Mouse (Mus musculus): ENCODE data around the gene Ctrb1. TPM values are rescaled to one million over a fixed set of nuclear protein-coding genes. Genes with fewer than 3 reads are reported as not detected.
"Not testable (repeated sequence)": the region's sequence is repeated elsewhere in the genome, so short reads cannot be mapped to it uniquely, and the experiment has no call there.

The Ctrb1 gene
- polyA plus RNA-seq, 1 experiment from 2014 or later, result not detected

DNA sequence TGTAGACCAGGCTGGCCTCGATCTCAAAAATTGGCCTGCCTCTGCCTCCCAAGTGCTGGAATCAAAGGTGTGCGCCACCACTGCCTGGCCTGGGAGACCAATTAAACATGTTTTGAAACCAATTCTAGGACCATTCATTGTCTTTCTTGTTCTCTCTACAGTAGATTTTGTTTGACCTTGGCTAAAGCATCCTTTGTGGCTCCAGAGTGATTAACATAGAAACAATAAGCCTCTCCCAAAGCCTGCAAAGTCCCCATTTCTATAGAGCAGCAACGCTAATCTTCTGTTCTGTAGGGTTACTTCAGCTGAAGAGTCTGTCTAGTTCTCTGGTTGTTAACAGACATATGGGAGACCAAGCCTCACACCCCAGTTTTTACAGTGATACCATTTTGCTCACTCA, 40.2 kb downstream of the Ctrb1 start:
- H3K4me3 ChIP-seq (ENCODE audit: low read depth, low read length), result no peak overlapping the region
- WGBS, result 69% methylated on average over 3 of the region's 3 CpGs
- no peak overlapping the region for H3K9ac ChIP-seq (replicated peaks; ENCODE audit: low read depth, low read length)
- H3K27ac ChIP-seq (ENCODE audit: low read depth, low read length), result no peak overlapping the region
- ATAC-seq (ENCODE audit: low read depth), result no peak
- no peaks in the 10 kb centered on the region for H3K9me3 ChIP-seq (ENCODE audit: control insufficient read depth, low read length)
- H3K36me3 ChIP-seq (ENCODE audit: control insufficient read depth, insufficient read depth, low read length), result no peaks in the 10 kb centered on the region
- no peak overlapping the region for H3K4me2 ChIP-seq (ENCODE audit: low read depth, low read length)
- H3K27me3 ChIP-seq (ENCODE audit: control insufficient read depth, insufficient read depth, low read length), result no peaks in the 10 kb centered on the region
- H3K4me1 ChIP-seq (ENCODE audit: control insufficient read depth, insufficient read depth, low read length), result no peaks in the 10 kb centered on the region

DNA sequence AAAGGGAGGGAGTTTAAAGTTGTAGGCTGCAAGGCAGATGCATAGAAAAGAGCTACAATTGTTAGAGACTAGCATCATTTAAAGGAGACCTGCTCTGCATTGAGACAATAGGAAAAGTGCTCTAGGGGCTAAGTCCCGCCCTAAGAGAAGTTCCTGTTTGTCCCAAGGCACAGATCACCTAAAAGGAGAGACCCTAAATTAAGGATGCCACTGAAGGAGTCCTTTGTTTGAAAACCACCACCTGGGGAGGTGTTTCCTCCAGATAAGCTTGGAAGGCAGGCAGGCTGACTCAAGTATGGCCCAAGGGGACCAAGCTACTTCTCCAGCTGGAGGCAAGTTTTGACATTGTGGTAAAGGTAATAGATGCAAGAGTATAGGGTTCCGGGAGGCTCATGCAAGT, 42.0 kb downstream of the Ctrb1 start:
- Histone ChIP-seq H3K9me3 (ENCODE audit: control insufficient read depth, low read length) (no peaks in the 10 kb centered on the region), H3K36me3 (ENCODE audit: control insufficient read depth, insufficient read depth, low read length) (no peaks in the 10 kb centered on the region), H3K4me1 (ENCODE audit: control insufficient read depth, insufficient read depth, low read length) (0 out of 2 replicates have a peak, but pooled peaks cover 3% of the 10 kb centered on the region), H3K27ac (ENCODE audit: low read depth, low read length) (no peak overlapping the region), H3K9ac (replicated peaks; ENCODE audit: low read depth, low read length) (no peak overlapping the region), H3K4me3 (ENCODE audit: low read depth, low read length) (no peak overlapping the region), H3K4me2 (ENCODE audit: low read depth, low read length) (no peak overlapping the region), H3K27me3 (ENCODE audit: control insufficient read depth, insufficient read depth, low read length) (no peaks in the 10 kb centered on the region)
- no peak for ATAC-seq (ENCODE audit: low read depth)
- WGBS, result 53% methylated on average over 2 of the region's 2 CpGs

DNA sequence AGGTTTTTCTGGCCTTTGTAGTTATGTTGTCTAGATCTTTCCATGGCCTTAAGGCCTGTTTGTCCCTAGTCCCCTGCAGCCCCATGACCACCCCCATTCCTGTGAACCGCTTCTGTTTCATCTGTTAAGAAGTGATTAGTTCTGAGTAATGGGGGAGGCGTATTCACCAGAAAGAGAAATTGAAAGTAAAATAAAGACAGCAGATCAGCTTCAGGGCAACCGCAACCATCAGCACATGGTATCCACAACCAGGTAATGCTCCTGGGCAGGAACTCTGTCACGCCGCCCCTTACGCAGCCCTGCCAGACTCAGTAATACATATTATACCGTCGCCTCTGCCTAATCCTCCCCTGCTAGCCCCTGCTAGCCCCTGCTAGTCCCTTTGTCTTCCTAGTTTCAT, 45.1 kb downstream of the Ctrb1 start:
- Histone ChIP-seq H3K36me3 (ENCODE audit: control insufficient read depth, insufficient read depth, low read length) (no peaks in the 10 kb centered on the region), H3K4me2 (ENCODE audit: low read depth, low read length) (no peak overlapping the region), H3K9ac (replicated peaks; ENCODE audit: low read depth, low read length) (no peak overlapping the region), H3K9me3 (ENCODE audit: control insufficient read depth, low read length) (no peaks in the 10 kb centered on the region), H3K4me3 (ENCODE audit: low read depth, low read length) (no peak overlapping the region), H3K27ac (ENCODE audit: low read depth, low read length) (no peak overlapping the region), H3K27me3 (ENCODE audit: control insufficient read depth, insufficient read depth, low read length) (no peaks in the 10 kb centered on the region), H3K4me1 (ENCODE audit: control insufficient read depth, insufficient read depth, low read length) (peaks cover 8% of the 10 kb centered on the region; the same call in 1 of the 2 replicates)
- WGBS, result over 99% methylated on average over 8 of the region's 8 CpGs
- ATAC-seq (ENCODE audit: low read depth), result no peak

DNA sequence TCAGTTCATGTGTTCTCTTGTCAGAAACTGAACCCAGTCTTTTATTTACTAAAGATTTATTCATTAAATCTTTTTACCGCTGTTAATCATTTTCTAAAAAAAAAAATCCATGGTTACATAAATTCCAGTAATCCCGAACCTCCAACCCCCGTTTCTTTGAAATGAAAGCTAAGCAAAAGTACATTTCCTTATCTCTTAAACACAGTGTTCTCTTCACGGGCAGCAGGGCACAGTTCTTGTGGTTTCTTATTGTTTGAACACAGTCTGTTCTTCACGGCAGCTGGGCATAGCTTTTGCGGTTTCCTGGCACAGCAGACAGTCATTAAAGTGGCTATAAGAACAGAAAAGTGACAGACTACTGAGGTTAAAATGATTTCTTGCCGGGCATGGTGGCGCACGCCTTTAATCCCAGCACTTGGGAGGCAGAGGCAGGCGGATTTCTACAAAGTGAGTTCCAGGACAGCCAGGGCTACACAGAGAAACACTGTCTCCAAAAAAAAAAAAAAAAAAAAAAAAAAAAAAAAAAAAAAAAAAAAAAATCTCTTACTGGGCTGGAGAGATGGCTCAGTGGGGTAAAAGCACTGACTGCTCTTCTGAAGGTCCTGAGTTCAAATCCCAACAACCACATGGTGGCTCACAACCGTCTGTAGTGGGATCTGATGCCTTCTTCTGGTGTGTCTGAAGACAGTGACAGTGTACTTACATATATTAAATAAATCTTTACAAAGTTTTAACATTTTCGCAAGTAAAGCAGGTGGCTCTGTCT, 46.3 kb downstream of the Ctrb1 start:
- H3K27me3 ChIP-seq (ENCODE audit: control insufficient read depth, insufficient read depth, low read length); H3K9me3 ChIP-seq (ENCODE audit: control insufficient read depth, low read length); H3K36me3 ChIP-seq (ENCODE audit: control insufficient read depth, insufficient read depth, low read length); H3K4me1 ChIP-seq (ENCODE audit: control insufficient read depth, insufficient read depth, low read length); ATAC-seq (ENCODE audit: low read depth): not testable (repeated sequence)
- H3K4me3 ChIP-seq (ENCODE audit: low read depth, low read length), result peak overlapping the region; percentile 93
- H3K9ac ChIP-seq (replicated peaks; ENCODE audit: low read depth, low read length), result peak overlapping the region; percentile 88; the same call in 1 of the 2 replicates
- H3K27ac ChIP-seq (ENCODE audit: low read depth, low read length), result 0 out of 2 replicates have a peak overlapping the region, but pooled peaks have one; percentile 16
- WGBS, result 60% methylated on average over 12 of the region's 12 CpGs
- H3K4me2 ChIP-seq (ENCODE audit: low read depth, low read length), result peak overlapping the region; percentile 64

DNA sequence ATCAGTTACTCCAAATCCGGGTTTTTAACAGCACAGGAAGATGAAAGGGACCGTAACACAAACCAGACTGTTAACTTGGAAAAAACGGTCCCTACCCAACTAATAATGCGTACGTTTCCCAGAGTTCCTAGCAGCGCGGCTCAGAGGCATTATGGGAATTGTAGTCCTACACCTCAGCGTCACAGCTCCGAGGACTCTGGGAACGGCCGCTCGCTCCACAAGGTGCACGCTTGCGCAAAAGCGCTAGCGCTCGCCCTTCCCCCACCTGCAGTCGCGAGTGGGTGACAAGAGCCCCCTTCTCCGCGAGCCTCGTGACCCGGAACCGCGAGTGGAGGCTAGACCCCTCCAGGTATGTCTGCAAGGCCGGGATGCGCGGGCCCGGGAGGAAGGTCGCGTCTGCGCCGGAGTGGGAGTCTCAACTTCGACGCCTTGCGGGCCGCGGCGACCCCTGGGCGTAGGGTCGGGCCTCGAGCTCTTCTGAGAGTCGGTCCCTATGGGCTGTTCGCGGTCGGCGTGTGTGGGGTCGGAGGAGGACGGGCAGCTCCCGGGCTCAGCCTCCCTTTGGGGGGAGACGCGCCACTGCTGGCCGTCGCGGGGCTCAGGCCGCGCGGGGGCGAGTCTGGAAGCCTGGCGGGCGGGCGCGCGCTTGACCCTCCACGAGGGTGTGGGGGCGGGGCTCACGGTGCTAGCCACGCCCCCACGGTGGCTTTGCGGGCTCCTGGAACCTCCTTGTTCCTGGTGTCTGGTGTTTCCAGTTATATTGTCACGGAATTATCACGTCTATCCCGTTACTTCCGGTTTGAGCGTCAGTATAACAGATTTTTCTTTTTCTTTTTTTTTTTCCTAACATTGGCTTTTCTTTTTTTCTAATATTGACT, 47.3 kb downstream of the Ctrb1 start, which contains the start of gene Zfp1:
Zfp1 (plus strand) TSS at position 138 of the 878 bp plus-strand sequence.
- WGBS, result under 1% methylated on average over 72 of the region's 75 CpGs
- H3K9me3 ChIP-seq (ENCODE audit: control insufficient read depth, low read length), result no peaks in the 10 kb centered on the region
- H3K27ac ChIP-seq (ENCODE audit: low read depth, low read length), result peak within 1 kb of the TSS; percentile 94
- H3K4me3 ChIP-seq (ENCODE audit: low read depth, low read length), result peak within 1 kb of the TSS; percentile 93
- H3K4me1 ChIP-seq (ENCODE audit: control insufficient read depth, insufficient read depth, low read length), result peaks cover 8% of the 10 kb centered on the region; the same call in 1 of the 2 replicates
- no peaks in the 10 kb centered on the region for H3K36me3 ChIP-seq (ENCODE audit: control insufficient read depth, insufficient read depth, low read length)
- no peaks in the 10 kb centered on the region for H3K27me3 ChIP-seq (ENCODE audit: control insufficient read depth, insufficient read depth, low read length)
- H3K9ac ChIP-seq (replicated peaks; ENCODE audit: low read depth, low read length), result peak within 1 kb of the TSS; percentile 88
- H3K4me2 ChIP-seq (ENCODE audit: low read depth, low read length), result peak within 1 kb of the TSS; percentile 64
- ATAC-seq (ENCODE audit: low read depth), result peak; percentile 98

DNA sequence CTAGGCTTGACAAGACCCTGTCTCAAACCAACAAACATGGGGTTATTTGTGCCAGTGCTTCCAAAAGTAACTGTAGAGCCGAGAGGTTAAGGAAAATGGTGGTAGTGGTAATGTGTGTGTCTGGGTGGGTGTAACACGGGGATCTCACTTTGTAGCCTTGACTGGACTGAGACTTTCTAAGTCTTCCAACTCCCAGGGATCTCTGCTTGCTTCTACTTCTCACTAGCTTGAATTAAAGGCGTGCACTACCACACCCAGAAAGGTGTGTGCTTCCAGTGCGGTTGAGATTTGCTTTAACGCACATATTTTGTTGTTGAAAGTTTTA, 47.9 kb downstream of the Ctrb1 start:
- no peak overlapping the region; the same call in 1 of the 2 replicates for H3K27ac ChIP-seq (ENCODE audit: low read depth, low read length)
- H3K9ac ChIP-seq (replicated peaks; ENCODE audit: low read depth, low read length), result peak overlapping the region; percentile 88; the same call in 1 of the 2 replicates
- peaks cover 8% of the 10 kb centered on the region; the same call in 1 of the 2 replicates for H3K4me1 ChIP-seq (ENCODE audit: control insufficient read depth, insufficient read depth, low read length)
- WGBS, result 13% methylated on average over 5 of the region's 5 CpGs
- no peaks in the 10 kb centered on the region for H3K36me3 ChIP-seq (ENCODE audit: control insufficient read depth, insufficient read depth, low read length)
- peak overlapping the region; percentile 64 for H3K4me2 ChIP-seq (ENCODE audit: low read depth, low read length)
- H3K4me3 ChIP-seq (ENCODE audit: low read depth, low read length), result peak overlapping the region; percentile 93
- no peaks in the 10 kb centered on the region for H3K27me3 ChIP-seq (ENCODE audit: control insufficient read depth, insufficient read depth, low read length)
- peak; percentile 32 for ATAC-seq (ENCODE audit: low read depth)
- no peaks in the 10 kb centered on the region for H3K9me3 ChIP-seq (ENCODE audit: control insufficient read depth, low read length)

DNA sequence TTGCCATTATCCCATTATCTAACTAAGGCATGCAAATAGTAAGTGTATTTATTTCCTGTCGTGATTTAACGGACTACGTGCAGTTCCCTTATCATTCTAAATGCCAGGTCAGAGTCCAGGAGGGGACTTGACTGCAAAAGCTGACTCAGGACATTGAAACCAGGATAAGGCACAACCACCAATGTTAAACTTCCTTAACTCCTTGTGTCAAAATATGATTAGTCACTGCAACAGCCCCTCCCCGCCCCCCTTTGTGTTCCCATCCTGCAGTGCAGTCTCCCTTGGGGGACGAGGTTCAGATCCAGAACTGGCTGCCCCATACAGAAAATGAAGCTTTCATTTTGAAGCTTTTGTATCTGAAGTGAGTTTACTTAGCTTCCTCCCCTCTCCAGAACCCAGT, 48.3 kb downstream of the Ctrb1 start:
- no peak for ATAC-seq (ENCODE audit: low read depth)
- peak overlapping the region; percentile 93; the same call in 1 of the 2 replicates for H3K4me3 ChIP-seq (ENCODE audit: low read depth, low read length)
- WGBS, result 62% methylated on average over 5 of the region's 5 CpGs

DNA sequence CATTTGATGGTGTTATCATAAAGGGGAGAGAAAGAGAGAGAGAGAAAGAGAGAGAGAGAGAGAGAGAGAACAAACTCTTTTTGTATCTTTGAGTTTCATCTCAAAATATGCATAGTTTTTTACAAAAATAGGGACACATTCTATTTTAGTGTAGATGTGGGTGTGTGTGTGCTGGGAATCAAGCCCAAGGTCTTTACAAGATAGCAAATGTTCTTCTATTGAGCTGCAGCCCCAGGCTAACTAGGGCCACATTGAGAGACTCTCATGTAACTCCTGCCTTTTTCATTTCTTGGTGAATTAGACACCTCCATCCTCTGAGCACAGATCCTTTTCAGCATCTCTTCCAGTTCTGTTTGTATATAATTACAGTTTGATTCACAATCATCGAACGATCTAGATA, 49.7 kb downstream of the Ctrb1 start:
- Histone ChIP-seq H3K27ac (ENCODE audit: low read depth, low read length) (no peak overlapping the region), H3K9me3 (ENCODE audit: control insufficient read depth, low read length) (no peaks in the 10 kb centered on the region), H3K4me3 (ENCODE audit: low read depth, low read length) (no peak overlapping the region), H3K9ac (replicated peaks; ENCODE audit: low read depth, low read length) (no peak overlapping the region), H3K27me3 (ENCODE audit: control insufficient read depth, insufficient read depth, low read length) (no peaks in the 10 kb centered on the region), H3K36me3 (ENCODE audit: control insufficient read depth, insufficient read depth, low read length) (no peaks in the 10 kb centered on the region), H3K4me2 (ENCODE audit: low read depth, low read length) (no peak overlapping the region), H3K4me1 (ENCODE audit: control insufficient read depth, insufficient read depth, low read length) (peaks cover 8% of the 10 kb centered on the region; the same call in 1 of the 2 replicates)
- ATAC-seq (ENCODE audit: low read depth), result no peak
- 96% methylated on average over 2 of the region's 2 CpGs for WGBS

More for the DNA sequence above, 48.3 kb downstream of the Ctrb1 start:
- no peak overlapping the region for H3K27ac ChIP-seq (ENCODE audit: low read depth, low read length)
- H3K9ac ChIP-seq (replicated peaks; ENCODE audit: low read depth, low read length), result peak overlapping the region; percentile 88; the same call in 1 of the 2 replicates
- no peaks in the 10 kb centered on the region for H3K36me3 ChIP-seq (ENCODE audit: control insufficient read depth, insufficient read depth, low read length)
- no peaks in the 10 kb centered on the region for H3K9me3 ChIP-seq (ENCODE audit: control insufficient read depth, low read length)
- H3K27me3 ChIP-seq (ENCODE audit: control insufficient read depth, insufficient read depth, low read length), result no peaks in the 10 kb centered on the region
- peak overlapping the region; percentile 64; the same call in 1 of the 2 replicates for H3K4me2 ChIP-seq (ENCODE audit: low read depth, low read length)
- peaks cover 8% of the 10 kb centered on the region; the same call in 1 of the 2 replicates for H3K4me1 ChIP-seq (ENCODE audit: control insufficient read depth, insufficient read depth, low read length)
